Mouse (Mus musculus): Measurements from ENCODE around the gene Tmub2. TPM values are rescaled to one million over a fixed set of nuclear protein-coding genes. Genes with fewer than 3 reads are reported as not detected.

Tmub2 gene
- total and polyA plus RNA-seq, 3 experiments: 27.0 to 32.9 (median 31.0) TPM

DNA sequence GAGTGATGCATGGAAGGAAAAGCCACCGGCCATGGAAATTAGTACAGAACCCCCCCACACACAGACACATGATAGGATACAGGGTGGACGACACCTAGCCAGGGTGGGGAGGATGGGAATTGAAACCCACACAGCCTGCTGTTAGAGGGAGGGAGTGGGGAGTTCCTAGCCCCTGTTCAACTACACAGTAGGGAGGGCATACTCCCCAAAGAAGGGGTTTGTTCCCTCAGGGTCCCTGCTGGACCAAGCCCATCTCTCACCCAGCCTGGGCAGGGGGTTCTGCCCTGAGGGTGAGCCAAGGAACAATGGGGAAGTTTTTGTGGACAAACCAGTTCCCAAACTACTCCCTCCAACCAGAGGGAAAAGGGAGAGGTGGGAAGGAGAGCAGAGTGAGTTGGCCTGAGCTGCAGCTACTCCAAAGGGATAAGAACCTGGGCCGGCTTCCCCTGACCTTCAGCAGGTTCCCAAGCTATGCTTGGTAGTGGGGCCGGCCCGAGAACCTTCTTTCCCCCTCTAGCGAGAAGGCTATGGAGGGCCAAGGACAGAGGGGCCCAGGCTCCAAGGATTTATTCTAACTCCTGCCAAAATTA lies 4.9 kb downstream of the Tmub2 start:
- in situ Hi-C loops (cut with MboI; ENCODE audit: low pct_ligation_motif_present, low pct_unique_long_range_greater_than_20kb, low sequenced_read_pairs): loop anchor here (5.0 kb wide), 1 partner anchor 123 kb away; no protein-coding TSS in a partner anchor
- H3K36me3 ChIP-seq (replicated peaks in 1 of 2; ENCODE audit: control insufficient read depth in 1 of 2, insufficient read depth in 1 of 2, low read length in 1 of 2): peaks cover 62 to 84% of the 10 kb centered on the region in 2 experiments
- no peak overlapping the region for H3K4me2 ChIP-seq (ENCODE audit: insufficient read depth, low read depth, poor library complexity, severe bottlenecking)
- TF ChIP-seq ZMIZ1 (IDR thresholded peaks at IDR 0.05; ENCODE audit: low read depth, low read length) (peak; percentile 30; the same call in 1 of the 2 replicates), USF2 (conservative IDR thresholded peaks at IDR 0.05; ENCODE audit: low read depth, low read length) (no peak)
- H3K27ac ChIP-seq (ENCODE audit: insufficient read depth, low read depth): no peak overlapping the region
- dilution Hi-C loops (cut with MboI; ENCODE audit: extremely low pct_ligation_motif_present, extremely low pct_unique_long_range_greater_than_20kb, low sequenced_read_pairs): no loop called here
- DNase-seq (ENCODE audit: extremely low read depth): no peak
- no peak overlapping the region for H3K4me3 ChIP-seq (replicated peaks in 1 of 3; ENCODE audit: low read depth in 2 of 3, low read length in 2 of 3, poor library complexity in 1 of 3)
- H3K79me2 ChIP-seq (replicated peaks; ENCODE audit: control insufficient read depth, extremely low read depth, insufficient read depth, poor library complexity, severe bottlenecking): peaks cover 4% of the 10 kb centered on the region; the same call in 1 of the 2 replicates
- no peaks in the 10 kb centered on the region for H3K27me3 ChIP-seq (replicated peaks)
- peaks cover 16 to 57% of the 10 kb centered on the region in 2 experiments for H3K4me1 ChIP-seq (ENCODE audit: control insufficient read depth in 1 of 2, insufficient read depth in 2 of 2)
- H3K9ac ChIP-seq (ENCODE audit: insufficient read depth, low read depth): no peak overlapping the region
- H3K9me3 ChIP-seq (replicated peaks; ENCODE audit: low read length): no peaks in the 10 kb centered on the region

DNA sequence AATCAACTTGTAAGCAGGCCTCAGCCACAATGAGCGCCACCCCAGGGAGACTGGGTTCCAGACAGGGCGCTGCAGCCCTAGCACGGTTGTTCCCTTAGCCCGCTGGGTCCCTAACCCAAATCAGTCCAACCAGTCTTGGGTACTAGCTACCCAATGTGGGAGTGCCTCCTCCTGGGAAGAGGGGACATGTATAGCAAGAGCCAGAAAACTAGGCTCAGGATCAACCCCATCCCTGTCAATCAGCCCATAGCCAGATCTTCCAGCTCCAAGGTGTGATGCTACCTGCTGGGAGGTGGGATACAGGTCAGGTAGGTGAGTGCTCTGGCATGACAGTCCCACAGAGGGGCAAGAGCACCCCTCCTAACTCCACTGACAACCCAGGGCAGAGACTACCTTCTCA lies 5.4 kb downstream of the Tmub2 start:
- dilution Hi-C loops (cut with MboI; ENCODE audit: extremely low pct_ligation_motif_present, extremely low pct_unique_long_range_greater_than_20kb, low sequenced_read_pairs): no loop called here
- H3K27ac ChIP-seq (ENCODE audit: insufficient read depth, low read depth): no peak overlapping the region
- no peaks in the 10 kb centered on the region for H3K9me3 ChIP-seq (replicated peaks; ENCODE audit: low read length)
- H3K9ac ChIP-seq (ENCODE audit: insufficient read depth, low read depth): no peak overlapping the region
- no peak for TF ChIP-seq TCF12 (IDR thresholded peaks at IDR 0.05; ENCODE audit: low read depth, low read length)
- no peak for TF ChIP-seq TBP (conservative IDR thresholded peaks at IDR 0.05; ENCODE audit: low read depth, low read length)
- no peak for TF ChIP-seq MEF2A (IDR thresholded peaks at IDR 0.05; ENCODE audit: borderline replicate concordance, low read depth, low read length)
- no peak for TF ChIP-seq EP300 (IDR thresholded peaks at IDR 0.05; ENCODE audit: low read length)
- TF ChIP-seq NRF1 (IDR thresholded peaks at IDR 0.05; ENCODE audit: low read depth, low read length): no peak
- TF ChIP-seq ZKSCAN1 (IDR thresholded peaks at IDR 0.05; ENCODE audit: borderline replicate concordance, low read depth, low read length): no peak
- TF ChIP-seq HCFC1 (IDR thresholded peaks at IDR 0.05; ENCODE audit: low read depth, low read length): no peak
- TF ChIP-seq RCOR1 (conservative IDR thresholded peaks at IDR 0.05; ENCODE audit: low read depth, low read length): no peak
- TF ChIP-seq ZMIZ1 (IDR thresholded peaks at IDR 0.05; ENCODE audit: low read depth, low read length): no peak
- no peak for TF ChIP-seq USF1 (IDR thresholded peaks at IDR 0.05; ENCODE audit: low read depth, low read length)
- no peak for TF ChIP-seq MAZ (IDR thresholded peaks at IDR 0.05; ENCODE audit: low read depth, low read length)
- no peak for TF ChIP-seq BHLHE40 (IDR thresholded peaks at IDR 0.05; ENCODE audit: low read depth, low read length)
- TF ChIP-seq JUN (IDR thresholded peaks at IDR 0.05; ENCODE audit: insufficient read depth, low read depth, low read length): no peak
- TF ChIP-seq NELFE (IDR thresholded peaks at IDR 0.05; ENCODE audit: low read depth, low read length): no peak
- no peak for TF ChIP-seq PAX5 (IDR thresholded peaks at IDR 0.05; ENCODE audit: low read length)
- TF ChIP-seq IRF4 (IDR thresholded peaks at IDR 0.05; ENCODE audit: low read depth, low read length): no peak
- TF ChIP-seq SIN3A (IDR thresholded peaks at IDR 0.05; ENCODE audit: low read length): no peak
- TF ChIP-seq MXI1 (IDR thresholded peaks at IDR 0.05; ENCODE audit: low read depth, low read length): no peak
- no peak for TF ChIP-seq SMC3 (IDR thresholded peaks at IDR 0.05; ENCODE audit: low read depth, low read length)
- in situ Hi-C loops (cut with MboI; ENCODE audit: low pct_ligation_motif_present, low pct_unique_long_range_greater_than_20kb, low sequenced_read_pairs): loop anchor here (5.0 kb wide), 1 partner anchor 122 kb away; no protein-coding TSS in a partner anchor
- H3K4me3 ChIP-seq (replicated peaks in 1 of 3; ENCODE audit: low read depth in 2 of 3, low read length in 2 of 3, poor library complexity in 1 of 3): no peak overlapping the region
- peaks cover 62 to 89% of the 10 kb centered on the region in 2 experiments for H3K36me3 ChIP-seq (replicated peaks in 1 of 2; ENCODE audit: control insufficient read depth in 1 of 2, insufficient read depth in 1 of 2, low read length in 1 of 2)
- H3K4me2 ChIP-seq (ENCODE audit: insufficient read depth, low read depth, poor library complexity, severe bottlenecking): no peak overlapping the region
- no peak for DNase-seq (ENCODE audit: extremely low read depth)
- H3K27me3 ChIP-seq (replicated peaks): no peaks in the 10 kb centered on the region
- H3K4me1 ChIP-seq (ENCODE audit: control insufficient read depth in 1 of 2, insufficient read depth in 2 of 2): peaks cover 20 to 62% of the 10 kb centered on the region in 2 experiments
- H3K79me2 ChIP-seq (replicated peaks; ENCODE audit: control insufficient read depth, extremely low read depth, insufficient read depth, poor library complexity, severe bottlenecking): peaks cover 6% of the 10 kb centered on the region; the same call in 1 of the 2 replicates

Data from CH12.LX (cell line).